In genomic region chr16:31347581-31347980, GRCm38 (mm10) we compare ENCODE assay signal across 8 mouse cellular contexts. TPM values are rescaled to one million over a fixed set of nuclear protein-coding genes. Genes with fewer than 3 reads are reported as not detected.
A peak's percentile ranks its signal among the peaks of the same experiment; 100 is the strongest.
DNase-seq lines count a peak whose midpoint lies in the region; ATAC-seq lines count a peak whose summit lies in the region.

No protein-coding gene starts in this region.

- no peaks in the 10 kb centered on the region for H3K9me3 ChIP-seq in embryonic facial prominence, embryonic 11.5 days (replicated peaks; ENCODE audit: control insufficient read depth, low read length)
- no peaks in the 10 kb centered on the region for H3K9me3 ChIP-seq in midbrain, embryonic 11.5 days (ENCODE audit: control insufficient read depth, low read length)
- no peaks in the 10 kb centered on the region for H3K9me3 ChIP-seq in stomach, embryonic 16.5 days (replicated peaks; ENCODE audit: control insufficient read depth, low read length)

- no peaks in the 10 kb centered on the region for H3K4me1 ChIP-seq in embryonic facial prominence, embryonic 11.5 days (ENCODE audit: control insufficient read depth, insufficient read depth, low read length)
- peaks cover 5% of the 10 kb centered on the region for H3K4me1 ChIP-seq in midbrain, embryonic 11.5 days (ENCODE audit: control insufficient read depth, insufficient read depth, low read length)
- no peaks in the 10 kb centered on the region for H3K4me1 ChIP-seq in stomach, embryonic 16.5 days (ENCODE audit: control insufficient read depth, insufficient read depth, low read length)

- no peaks in the 10 kb centered on the region for H3K36me3 ChIP-seq in embryonic facial prominence, embryonic 11.5 days (replicated peaks; ENCODE audit: control insufficient read depth, insufficient read depth, low read depth, low read length)
- H3K36me3 ChIP-seq in midbrain, embryonic 11.5 days (ENCODE audit: control insufficient read depth, insufficient read depth, low read length): no peaks in the 10 kb centered on the region
- no peaks in the 10 kb centered on the region for H3K36me3 ChIP-seq in stomach, embryonic 16.5 days (ENCODE audit: control insufficient read depth, insufficient read depth, low read length)

- no peaks in the 10 kb centered on the region for H3K27me3 ChIP-seq in embryonic facial prominence, embryonic 11.5 days (ENCODE audit: control insufficient read depth, insufficient read depth, low read length)
- H3K27me3 ChIP-seq in midbrain, embryonic 11.5 days (ENCODE audit: control insufficient read depth, insufficient read depth, low read length): no peaks in the 10 kb centered on the region
- H3K27me3 ChIP-seq in stomach, embryonic 16.5 days (ENCODE audit: control insufficient read depth, insufficient read depth, low read length): no peaks in the 10 kb centered on the region

- peak; percentile 88 for DNase-seq in brain, adult 2 months (ENCODE audit: low read depth, low spot score)
- DNase-seq in embryonic facial prominence, embryonic 11.5 days (ENCODE audit: low spot score): peak; percentile 72
- DNase-seq in heart, adult 18-20 months: peak; percentile 79 to 81
- peak; percentile 30 for DNase-seq in kidney, adult 11 months
- DNase-seq in left cerebral cortex, postnatal 10 days (ENCODE audit: extremely low spot score in 1 of 2, low spot score in 2 of 2): peak; percentile 56 to 84
- DNase-seq in midbrain, embryonic 11.5 days (ENCODE audit: low spot score, missing footprints): peak; percentile 89

- H3K4me3 ChIP-seq in embryonic facial prominence, embryonic 11.5 days (ENCODE audit: low read depth, low read length): no peak overlapping the region
- H3K4me3 ChIP-seq in midbrain, embryonic 11.5 days (ENCODE audit: low read depth, low read length): 0 out of 2 replicates have a peak overlapping the region, but pooled peaks have one; percentile 6
- peak overlapping the region; percentile 15 for H3K4me3 ChIP-seq in stomach, embryonic 16.5 days (replicated peaks; ENCODE audit: low read length)

- H3K4me2 ChIP-seq in embryonic facial prominence, embryonic 11.5 days (ENCODE audit: low read depth, low read length): peak overlapping the region; percentile 24
- H3K4me2 ChIP-seq in midbrain, embryonic 11.5 days: peak overlapping the region; percentile 27; the same call in 1 of the 2 replicates
- H3K4me2 ChIP-seq in stomach, embryonic 16.5 days (ENCODE audit: low read depth, low read length): peak overlapping the region; percentile 49

- no peak overlapping the region for H3K27ac ChIP-seq in embryonic facial prominence, embryonic 11.5 days (replicated peaks; ENCODE audit: low read depth, low read length)
- no peak overlapping the region for H3K27ac ChIP-seq in midbrain, embryonic 11.5 days (ENCODE audit: low read depth, low read length)
- H3K27ac ChIP-seq in stomach, embryonic 16.5 days (ENCODE audit: low read length): no peak overlapping the region

- 11% methylated on average over 14 of the region's 14 CpGs for WGBS in embryonic facial prominence, embryonic 11.5 days
- WGBS in midbrain, embryonic 11.5 days: 14% methylated on average over 14 of the region's 14 CpGs
- 17% methylated on average over 14 of the region's 14 CpGs for WGBS in stomach, embryonic 16.5 days

- intact Hi-C loops in left cerebral cortex, postnatal 10 days (cut with DNase I): loop anchor here (5.0 kb wide), 2 partner anchors 70 to 90 kb away; partner anchors contain the start of gene Ppp1r2

- no peak for ATAC-seq in embryonic facial prominence, embryonic 11.5 days (replicated peaks; ENCODE audit: insufficient number of reproducible peaks, low FRiP score, low TSS enrichment, low read depth)
- ATAC-seq in midbrain, embryonic 11.5 days (ENCODE audit: low FRiP score): peak; percentile 70; the same call in 1 of the 2 replicates
- ATAC-seq in stomach, embryonic 16.5 days (ENCODE audit: insufficient read depth, low FRiP score): peak; percentile 50; the same call in 1 of the 2 replicates
- ATAC-seq in megakaryocyte-erythroid progenitor cell, adult 5-6 weeks (replicated peaks; ENCODE audit: low FRiP score, low TSS enrichment, poor library complexity, severe bottlenecking): no peak

- H3K9ac ChIP-seq in embryonic facial prominence, embryonic 11.5 days (replicated peaks; ENCODE audit: low read length): no peak overlapping the region; the same call in 1 of the 2 replicates
- H3K9ac ChIP-seq in midbrain, embryonic 11.5 days (ENCODE audit: low read length): peak overlapping the region; percentile 33; the same call in 1 of the 2 replicates
- H3K9ac ChIP-seq in stomach, embryonic 16.5 days (ENCODE audit: low read length): peak overlapping the region; percentile 54; the same call in 1 of the 2 replicates

RNA-seq across cellular contexts. Expression of gene Apod, which starts 33.0 kb away (rescaled TPM):
- polyA plus RNA-seq in embryonic facial prominence, embryonic 11.5 days (2014; fragmentation: Nextera tagmentation; extraction: Ambion mirVana): 13.2 and 13.5 TPM in 2 replicates
- 1 to 10 TPM; 5.5 to 6.8 TPM for total RNA-seq in heart, adult 18-20 months (2021)
- total RNA-seq in left cerebral cortex, postnatal 10 days (2021): 10 to 100 TPM; 31.0 to 31.2 TPM
- polyA plus RNA-seq in midbrain, embryonic 11.5 days (2014; fragmentation: Nextera tagmentation; extraction: Ambion mirVana): 49.9 and 55.1 TPM in 2 replicates
- polyA plus RNA-seq in stomach, embryonic 16.5 days (2015; fragmentation: Nextera tagmentation; extraction: Ambion mirVana): 0.83 and 1.5 TPM in 2 replicates
- not detected in 2 replicates for total RNA-seq in megakaryocyte-erythroid progenitor cell, adult 5-6 weeks (2014; fragmentation: Nextera tagmentation)
- not detected in 2 replicates for total RNA-seq in megakaryocyte-erythroid progenitor cell, adult 5-6 weeks (2017)

Comparison
In these comparisons a context has a peak if more than half of its experiments do, and no peak if none do; other contexts are left out.
1. DNase-seq: peak in every context shown above with its lines; median percentile 89 in midbrain, embryonic 11.5 days; 88 in brain, adult 2 months; 80 in heart, adult 18-20 months; 72 in embryonic facial prominence, embryonic 11.5 days; 70 in left cerebral cortex, postnatal 10 days; 30 in kidney, adult 11 months.
2. ATAC-seq: peak in midbrain, embryonic 11.5 days (single experiment) and stomach, embryonic 16.5 days (single experiment); none in embryonic facial prominence, embryonic 11.5 days (single experiment) and megakaryocyte-erythroid progenitor cell, adult 5-6 weeks (single experiment).
3. RNA of gene Apod, which starts 33.0 kb away (total RNA-seq): 31.0 to 31.2 TPM in left cerebral cortex, postnatal 10 days and 5.5 to 6.8 TPM in heart, adult 18-20 months; not detected in megakaryocyte-erythroid progenitor cell, adult 5-6 weeks; every median in the first group is over 4 times any median in the second.
4. Peak in every context shown above with its lines, with median percentiles within 50 percentile points of each other: H3K4me2 ChIP-seq.